Mouse (Mus musculus) kidney, adult 18-20 months (tissue): ENCODE data around the gene Gm498.

Experiments
- DNase-seq: peaks from one replicate; pipeline ENCODE4 v3.0.0; 2021

Gene Gm498

GRCm38 (mm10) chr7:143866538-143866937 lies at the start of gene Gm498:
Gm498 (plus strand) TSS chr7:143866838.
- DNase-seq = no peak

- DNase-seq = no peak
Measured at GRCm38 (mm10) chr7:143819201-143819600, 47.4 kb upstream of the Gm498 start.

GRCm38 (mm10) chr7:143821241-143821640 lies 45.4 kb upstream of the Gm498 start:
- no peak for DNase-seq

- peak; percentile 99 for DNase-seq
Measured at GRCm38 (mm10) chr7:143822375-143823265, 44.0 kb upstream of the Gm498 start, which contains the start of the genes Nadsyn1 and Dhcr7. Nadsyn1 (minus strand) TSS chr7:143822849. Dhcr7 (plus strand) TSS chr7:143823145.

- no peak for DNase-seq
Measured at GRCm38 (mm10) chr7:143823266-143823605, 43.4 kb upstream of the Gm498 start.

- no peak for DNase-seq
Measured at GRCm38 (mm10) chr7:143826985-143827384, 39.7 kb upstream of the Gm498 start.

- peak; percentile 94 for DNase-seq
Measured at GRCm38 (mm10) chr7:143829504-143830331, 36.9 kb upstream of the Gm498 start.

- DNase-seq = no peak
Measured at GRCm38 (mm10) chr7:143830399-143830798, 36.2 kb upstream of the Gm498 start.

- no peak for DNase-seq
Measured at GRCm38 (mm10) chr7:143832196-143832595, 34.4 kb upstream of the Gm498 start.

- DNase-seq = no peak
Measured at GRCm38 (mm10) chr7:143832611-143833010, 34.0 kb upstream of the Gm498 start.

GRCm38 (mm10) chr7:143833581-143834190 lies 33.0 kb upstream of the Gm498 start:
- DNase-seq = no peak

- DNase-seq = no peak
Measured at GRCm38 (mm10) chr7:143834316-143834715, 32.3 kb upstream of the Gm498 start.

- no peak for DNase-seq
Measured at GRCm38 (mm10) chr7:143834972-143835371, 31.7 kb upstream of the Gm498 start.

GRCm38 (mm10) chr7:143837705-143838358 lies 28.8 kb upstream of the Gm498 start:
- DNase-seq = no peak

GRCm38 (mm10) chr7:143840121-143840520 lies 26.5 kb upstream of the Gm498 start:
- DNase-seq = no peak

- no peak for DNase-seq
Measured at GRCm38 (mm10) chr7:143841301-143841700, 25.3 kb upstream of the Gm498 start.

- no peak for DNase-seq
Measured at GRCm38 (mm10) chr7:143848127-143848767, 18.4 kb upstream of the Gm498 start.

GRCm38 (mm10) chr7:143848768-143849482 lies 17.7 kb upstream of the Gm498 start:
- peak; percentile 45 for DNase-seq

GRCm38 (mm10) chr7:143868874-143869273 lies 2.2 kb downstream of the Gm498 start:
- DNase-seq = no peak

- DNase-seq = no peak
Measured at GRCm38 (mm10) chr7:143883717-143884116, 17.1 kb downstream of the Gm498 start.

GRCm38 (mm10) chr7:143891146-143891545 lies 24.5 kb downstream of the Gm498 start:
- DNase-seq = no peak

- no peak for DNase-seq
Measured at GRCm38 (mm10) chr7:143892361-143892760, 25.7 kb downstream of the Gm498 start.
